In genomic region chr15:88750032-88750431, GRCm38 (mm10) we compare ENCODE assay signal across 13 mouse cellular contexts. TPM values are rescaled to one million over a fixed set of nuclear protein-coding genes. Genes with fewer than 3 reads are reported as not detected.
DNase-seq lines count a peak whose midpoint lies in the region; ATAC-seq and TF ChIP-seq lines count a peak whose summit lies in the region.
"Had no signal": no experiment of that assay in that cellular context is flagged by ENCODE, and none has a peak within 500 bp of the region (broad histone marks: within the 10 kb centered on the region; RNA-seq: fewer than 3 reads in every experiment).

No protein-coding gene starts in this region.

- TF ChIP-seq POLR2A in MEL (IDR thresholded peaks at IDR 0.05; ENCODE audit: control insufficient read depth in 1 of 2, insufficient read depth in 1 of 2, low read depth in 1 of 2, low read length in 2 of 2, poor library complexity in 1 of 2): no peak

- no peak for ATAC-seq in hindbrain, embryonic 11.5 days (ENCODE audit: low FRiP score)
- no peak for ATAC-seq in liver, embryonic 15.5 days (ENCODE audit: insufficient read depth)
- ATAC-seq in forebrain, postnatal 0 days: no peak
- ATAC-seq: activated CD4-positive, CD25-positive, alpha-beta regulatory T cell, adult 4 months; lung, postnatal 0 days had no signal

- no peak for TF ChIP-seq RAD21 in MEL (IDR thresholded peaks at IDR 0.05; ENCODE audit: low read depth, low read length)

- TF ChIP-seq CTCF in E14TG2a.4 (conservative IDR thresholded peaks at IDR 0.05; ENCODE audit: low read length): no peak
- TF ChIP-seq CTCF in MEL (IDR thresholded peaks at IDR 0.05 in 2 of 3, conservative IDR thresholded peaks at IDR 0.05 in 1 of 3; ENCODE audit: control insufficient read depth in 1 of 3, insufficient read depth in 1 of 3, low read depth in 2 of 3, low read length in 3 of 3, poor library complexity in 1 of 3, severe bottlenecking in 1 of 3): no peak
- TF ChIP-seq CTCF in forebrain, postnatal 0 days (IDR thresholded peaks at IDR 0.05; ENCODE audit: low read depth): no peak

- H3K9ac ChIP-seq in hindbrain, embryonic 11.5 days (ENCODE audit: low read depth, low read length): no peak overlapping the region
- peak overlapping the region; percentile 95 for H3K9ac ChIP-seq in MEL (ENCODE audit: control insufficient read depth, low read depth, low read length, poor library complexity, severe bottlenecking)
- no peak overlapping the region for H3K9ac ChIP-seq in liver, embryonic 15.5 days
- H3K9ac ChIP-seq in forebrain, postnatal 0 days: no peak overlapping the region

- H3K79me2 ChIP-seq in MEL (ENCODE audit: control insufficient read depth, insufficient read depth, low read length, poor library complexity): peaks cover 33% of the 10 kb centered on the region

- 0 out of 2 replicates have a peak overlapping the region, but pooled peaks have one; percentile 98 for H3K27ac ChIP-seq in hindbrain, embryonic 10.5 days
- no peak overlapping the region for H3K27ac ChIP-seq in hindbrain, embryonic 11.5 days (ENCODE audit: low read depth, low read length)
- H3K27ac ChIP-seq in MEL (ENCODE audit: control insufficient read depth, low read depth, low read length): peak overlapping the region; percentile 99; the same call in 1 of the 2 replicates
- no peak overlapping the region for H3K27ac ChIP-seq in liver, embryonic 15.5 days (replicated peaks)
- no peak overlapping the region for H3K27ac ChIP-seq in forebrain, postnatal 0 days (ENCODE audit: low read depth, low read length)

- TF ChIP-seq EP300 in MEL (IDR thresholded peaks at IDR 0.05; ENCODE audit: low read depth in 1 of 2, low read length in 2 of 2): no peak

- peaks cover 26% of the 10 kb centered on the region for H3K4me1 ChIP-seq in hindbrain, embryonic 10.5 days (replicated peaks)
- H3K4me1 ChIP-seq in hindbrain, embryonic 11.5 days (replicated peaks; ENCODE audit: control insufficient read depth, insufficient read depth, low read length): peaks cover 4% of the 10 kb centered on the region; the same call in 1 of the 2 replicates
- H3K4me1 ChIP-seq in E14TG2a.4 (replicated peaks; ENCODE audit: low read depth, low read length): peaks cover 48% of the 10 kb centered on the region
- H3K4me1 ChIP-seq in MEL (ENCODE audit: control insufficient read depth in 1 of 2, insufficient read depth in 2 of 2, low read length in 2 of 2): peaks cover 3 to 25% of the 10 kb centered on the region in 2 experiments; a peak in 3 of 4 replicates
- peaks cover 43% of the 10 kb centered on the region for H3K4me1 ChIP-seq in liver, embryonic 15.5 days (replicated peaks)
- peaks cover 16% of the 10 kb centered on the region for H3K4me1 ChIP-seq in forebrain, postnatal 0 days (ENCODE audit: insufficient read depth)

- H3K36me3 ChIP-seq in hindbrain, embryonic 10.5 days: peaks cover 10% of the 10 kb centered on the region
- H3K36me3 ChIP-seq in hindbrain, embryonic 11.5 days (ENCODE audit: control insufficient read depth, insufficient read depth, low read length): 0 out of 2 replicates have a peak, but pooled peaks cover 2% of the 10 kb centered on the region
- peaks cover 11% of the 10 kb centered on the region for H3K36me3 ChIP-seq in E14TG2a.4 (ENCODE audit: insufficient read depth, low read length)
- H3K36me3 ChIP-seq in MEL (ENCODE audit: control insufficient read depth in 1 of 2, insufficient read depth in 2 of 2, low read length in 2 of 2): peaks cover 0 to 21% of the 10 kb centered on the region in 2 experiments; a peak in 2 of 4 replicates
- peaks cover 6% of the 10 kb centered on the region for H3K36me3 ChIP-seq in liver, embryonic 15.5 days (replicated peaks)
- H3K36me3 ChIP-seq in forebrain, postnatal 0 days (ENCODE audit: insufficient read depth): no peaks in the 10 kb centered on the region

- no peaks in the 10 kb centered on the region for H3K9me3 ChIP-seq in hindbrain, embryonic 10.5 days
- no peaks in the 10 kb centered on the region for H3K9me3 ChIP-seq in hindbrain, embryonic 11.5 days (ENCODE audit: control insufficient read depth, low read length)
- H3K9me3 ChIP-seq in E14TG2a.4 (ENCODE audit: low read length) (no peaks in the 10 kb centered on the region), MEL (replicated peaks; ENCODE audit: insufficient read depth, low read length) (no peaks in the 10 kb centered on the region)
- no peaks in the 10 kb centered on the region for H3K9me3 ChIP-seq in liver, embryonic 15.5 days (replicated peaks)
- H3K9me3 ChIP-seq in forebrain, postnatal 0 days (ENCODE audit: low read length): no peaks in the 10 kb centered on the region
- H3K9me3 ChIP-seq: limb, embryonic 12.5 days had no signal

- 93% methylated on average over 10 of the region's 10 CpGs for WGBS in hindbrain, embryonic 10.5 days
- WGBS in hindbrain, embryonic 11.5 days: 93% methylated on average over 10 of the region's 10 CpGs
- 58% methylated on average over 10 of the region's 10 CpGs for WGBS in liver, embryonic 15.5 days (ENCODE audit: insufficient replicate concordance)
- 92% methylated on average over 10 of the region's 10 CpGs for WGBS in forebrain, postnatal 0 days

- DNase-seq in hindbrain, embryonic 10.5 days (ENCODE audit: low spot score): no peak
- DNase-seq in hindbrain, embryonic 11.5 days (ENCODE audit: low spot score): no peak
- DNase-seq in MEL (ENCODE audit: low read depth, low spot score): peak; percentile 53
- DNase-seq in adrenal gland, adult (ENCODE audit: inconsistent age in 2 of 2, low spot score in 1 of 2): no peak
- DNase-seq in forebrain, postnatal 0 days: no peak
- DNase-seq: adrenal gland, postnatal 36 days; kidney, postnatal 10 days; right cerebral cortex, postnatal 14 days had no signal

- H3K27me3 ChIP-seq in hindbrain, embryonic 10.5 days (ENCODE audit: insufficient read depth, poor library complexity, severe bottlenecking): no peaks in the 10 kb centered on the region
- no peaks in the 10 kb centered on the region for H3K27me3 ChIP-seq in hindbrain, embryonic 11.5 days (ENCODE audit: control insufficient read depth, insufficient read depth, low read length)
- peaks cover 4% of the 10 kb centered on the region; the same call in 1 of the 2 replicates for H3K27me3 ChIP-seq in E14TG2a.4 (ENCODE audit: insufficient read depth, low read length)
- no peaks in the 10 kb centered on the region for H3K27me3 ChIP-seq in MEL (ENCODE audit: control insufficient read depth in 1 of 2, insufficient read depth in 2 of 2, low read length in 2 of 2)
- no peaks in the 10 kb centered on the region for H3K27me3 ChIP-seq in liver, embryonic 15.5 days
- H3K27me3 ChIP-seq in forebrain, postnatal 0 days (ENCODE audit: insufficient read depth, low read length): no peaks in the 10 kb centered on the region
- H3K27me3 ChIP-seq: limb, embryonic 12.5 days had no signal

- no peak overlapping the region for H3K4me2 ChIP-seq in hindbrain, embryonic 11.5 days (replicated peaks; ENCODE audit: low read depth, low read length)
- H3K4me2 ChIP-seq in liver, embryonic 15.5 days: peak overlapping the region; percentile 93
- no peak overlapping the region for H3K4me2 ChIP-seq in forebrain, postnatal 0 days (ENCODE audit: low read depth)

- H3K4me3 ChIP-seq in hindbrain, embryonic 10.5 days: peak overlapping the region; percentile 90; the same call in 1 of the 2 replicates
- no peak overlapping the region for H3K4me3 ChIP-seq in hindbrain, embryonic 11.5 days (ENCODE audit: low read depth, low read length)
- peak overlapping the region; percentile 84 for H3K4me3 ChIP-seq in E14TG2a.4 (replicated peaks; ENCODE audit: low read length)
- H3K4me3 ChIP-seq in MEL (ENCODE audit: control insufficient read depth in 1 of 2, insufficient read depth in 1 of 2, low read depth in 2 of 2, low read length in 2 of 2): peak overlapping the region in 1 of 2 experiments; percentile 63; a peak in 2 of 4 replicates
- peak overlapping the region; percentile 84; the same call in 1 of the 2 replicates for H3K4me3 ChIP-seq in liver, embryonic 15.5 days (replicated peaks)
- H3K4me3 ChIP-seq in forebrain, postnatal 0 days (ENCODE audit: low read depth, low read length): no peak overlapping the region

TF ChIP-seq in MEL, 35 proteins besides CTCF, POLR2A, EP300 and RAD21 (continues in another document):
- TF ChIP-seq RCOR1 (IDR thresholded peaks at IDR 0.05; ENCODE audit: low read depth, low read length) (no peak), JUND (IDR thresholded peaks at IDR 0.05; ENCODE audit: low read depth, low read length) (no peak), CHD1 (IDR thresholded peaks at IDR 0.05; ENCODE audit: low read depth, low read length) (no peak), ZMIZ1 (IDR thresholded peaks at IDR 0.05; ENCODE audit: low read depth, low read length) (no peak), MYB (IDR thresholded peaks at IDR 0.05; ENCODE audit: low read depth, low read length) (no peak), TCF12 (IDR thresholded peaks at IDR 0.05; ENCODE audit: low read depth, low read length) (no peak), KAT2A (conservative IDR thresholded peaks at IDR 0.05; ENCODE audit: low read depth, low read length) (no peak), MEF2A (IDR thresholded peaks at IDR 0.05; ENCODE audit: extremely low read depth, insufficient replicate concordance, low read depth, low read length, poor library complexity, severe bottlenecking) (no peak), GABPA (IDR thresholded peaks at IDR 0.05; ENCODE audit: low read depth, low read length) (no peak), ZC3H11A (IDR thresholded peaks at IDR 0.05; ENCODE audit: low read depth, low read length) (no peak)

RNA-seq across cellular contexts. Expression of gene Zbed4, which starts 1.4 kb away (rescaled TPM):
- 37.2 and 40.8 TPM in 2 replicates for polyA plus RNA-seq in hindbrain, embryonic 10.5 days (2016; fragmentation: Nextera tagmentation; extraction: Ambion mirVana)
- polyA plus RNA-seq in hindbrain, embryonic 11.5 days (2014; fragmentation: Nextera tagmentation; extraction: Ambion mirVana): 38.2 and 43.1 TPM in 2 replicates
- 57.3 and 57.9 TPM in 2 replicates for total RNA-seq in MEL (2012; rRNA removed)
- 10 to 100 TPM in 1 of 2 experiments, not detected in 1; 53.2 TPM for polyA plus RNA-seq in MEL (2012; ENCODE audit: insufficient read depth in 1 of 2, insufficient read length in 2 of 2, low read depth in 1 of 2, low replicate concordance in 2 of 2, missing spikeins in 1 of 2)
- 10.6 and 10.7 TPM in 2 replicates for polyA plus RNA-seq in liver, embryonic 15.5 days (2015; fragmentation: Nextera tagmentation; extraction: Ambion mirVana)
- total RNA-seq in forebrain, postnatal 0 days (2014; rRNA removed): 21.8 and 28.7 TPM in 2 replicates
- 4.0 and 6.1 TPM in 2 replicates for polyA plus RNA-seq in forebrain, postnatal 0 days (2015; fragmentation: Nextera tagmentation; extraction: Ambion mirVana)

RNA-seq across cellular contexts. Expression of gene Brd1, which starts 16.0 kb away (rescaled TPM):
- polyA plus RNA-seq in hindbrain, embryonic 10.5 days (2016; fragmentation: Nextera tagmentation; extraction: Ambion mirVana): 16.9 and 19.6 TPM in 2 replicates
- 25.2 and 29.4 TPM in 2 replicates for polyA plus RNA-seq in hindbrain, embryonic 11.5 days (2014; fragmentation: Nextera tagmentation; extraction: Ambion mirVana)
- total RNA-seq in MEL (2012; rRNA removed): 33.7 and 33.8 TPM in 2 replicates
- 10 to 100 TPM; 43.1 to 72.7 TPM for polyA plus RNA-seq in MEL (2012; ENCODE audit: insufficient read depth in 1 of 2, insufficient read length in 2 of 2, low read depth in 1 of 2, low replicate concordance in 2 of 2, missing spikeins in 1 of 2)
- polyA plus RNA-seq in liver, embryonic 15.5 days (2015; fragmentation: Nextera tagmentation; extraction: Ambion mirVana): 5.8 and 6.6 TPM in 2 replicates
- total RNA-seq in forebrain, postnatal 0 days (2014; rRNA removed): 56.8 and 63.6 TPM in 2 replicates
- polyA plus RNA-seq in forebrain, postnatal 0 days (2015; fragmentation: Nextera tagmentation; extraction: Ambion mirVana): 10.6 and 13.0 TPM in 2 replicates

Comparison
In these comparisons a context has a peak if more than half of its experiments do, and no peak if none do; other contexts are left out.
1. H3K27ac ChIP-seq: peak in hindbrain, embryonic 10.5 days (single experiment) and MEL (single experiment); none in hindbrain, embryonic 11.5 days (single experiment), liver, embryonic 15.5 days (single experiment) and forebrain, postnatal 0 days (single experiment).
2. H3K4me3 ChIP-seq: peak in hindbrain, embryonic 10.5 days (single experiment), E14TG2a.4 (single experiment) and liver, embryonic 15.5 days (single experiment); none in hindbrain, embryonic 11.5 days (single experiment) and forebrain, postnatal 0 days (single experiment).